Mouse (Mus musculus) layer of hippocampus, postnatal 25 days (tissue): ENCODE data around the gene Mylk4. TPM values are rescaled to one million over a fixed set of nuclear protein-coding genes. Genes with fewer than 3 reads are reported as not detected.

Experiments
- DNase-seq, 2 experiments: peaks; one replicate each; pipeline ENCODE4 v3.0.0; 2022; ENCODE audit warnings: mixed read lengths in 2 of 2, low spot score in 1 of 2; ENCODE audit errors: extremely low spot score in 1 of 2
- total RNA-seq, 2 experiments: library from RNA; stranded (reverse); gene quantifications; 2 replicates each; pipeline ENCODE4 v1.2.3; 2021

Mylk4 gene
- total RNA-seq, 2 experiments from 2014 or later: 0.16 to 0.27 TPM

DNA sequence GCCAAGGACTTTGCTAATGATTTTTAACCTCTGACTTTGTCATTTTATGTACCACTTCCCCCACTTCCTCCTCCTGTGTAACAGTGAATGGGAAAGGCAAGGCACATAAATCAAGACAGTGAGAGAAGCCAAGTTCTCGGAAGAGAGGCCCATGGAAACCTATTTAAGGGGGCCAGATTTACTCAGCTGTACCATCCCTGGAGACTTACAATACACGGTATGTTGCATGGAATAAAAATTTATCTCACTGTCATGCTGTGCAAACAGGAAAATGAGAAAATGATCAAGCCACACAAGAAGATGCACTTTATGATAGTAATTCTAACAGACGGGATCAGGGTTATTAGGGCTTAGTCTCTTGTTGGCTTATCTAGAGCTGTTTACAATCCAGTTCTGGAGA is 64.5 kb downstream of the Mylk4 start:
- DNase-seq: no peak

DNA sequence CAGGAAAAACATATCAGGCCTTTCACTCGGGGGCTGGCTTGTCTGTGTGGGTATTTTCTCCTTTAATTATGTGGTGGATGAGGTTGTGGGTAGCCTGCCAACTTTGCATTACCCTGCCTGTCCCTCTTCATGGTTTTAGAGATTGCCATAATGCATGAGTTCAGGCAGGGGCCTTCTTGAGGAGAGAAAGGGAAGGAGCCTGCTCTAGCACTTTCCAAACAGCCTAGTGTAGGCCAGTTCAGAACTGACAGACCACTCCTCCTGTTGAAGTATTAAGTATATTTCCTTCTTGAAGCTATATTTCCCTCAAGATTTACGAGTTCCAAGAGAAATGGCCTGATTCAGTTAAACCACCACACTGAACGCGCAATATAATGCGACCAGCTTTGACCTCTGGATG is 66.0 kb downstream of the Mylk4 start:
- no peak for DNase-seq

- DNase-seq: no peak
These were observed 71.2 kb downstream of the Mylk4 start for GRCm38 (mm10) chr13:32712568-32712967.

DNA sequence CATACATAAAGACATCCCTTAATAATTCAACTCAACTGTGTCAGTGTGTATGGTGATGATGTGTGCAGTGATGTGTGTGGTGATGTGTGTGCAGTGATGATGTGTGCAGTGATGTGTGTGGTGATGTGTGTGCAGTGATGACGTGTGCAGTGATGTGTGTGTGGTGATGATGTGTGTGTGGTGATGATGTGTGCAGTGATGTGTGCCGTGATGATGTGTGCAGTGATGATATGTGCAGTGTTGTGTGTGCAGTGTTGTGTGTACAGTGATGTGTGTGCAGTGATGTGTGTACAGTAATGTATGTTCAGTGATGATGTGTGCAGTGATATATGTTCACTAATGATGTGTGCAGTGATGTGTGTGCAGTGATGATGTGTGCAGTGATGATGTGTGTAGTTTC is 75.9 kb downstream of the Mylk4 start:
- DNase-seq: no peak

- no peak for DNase-seq
These were observed 77.0 kb downstream of the Mylk4 start for GRCm38 (mm10) chr13:32706651-32707288.

GRCm38 (mm10) chr13:32705315-32705714 is 78.4 kb downstream of the Mylk4 start:
- no peak for DNase-seq

GRCm38 (mm10) chr13:32704911-32705310 is 78.8 kb downstream of the Mylk4 start:
- DNase-seq: no peak

DNA sequence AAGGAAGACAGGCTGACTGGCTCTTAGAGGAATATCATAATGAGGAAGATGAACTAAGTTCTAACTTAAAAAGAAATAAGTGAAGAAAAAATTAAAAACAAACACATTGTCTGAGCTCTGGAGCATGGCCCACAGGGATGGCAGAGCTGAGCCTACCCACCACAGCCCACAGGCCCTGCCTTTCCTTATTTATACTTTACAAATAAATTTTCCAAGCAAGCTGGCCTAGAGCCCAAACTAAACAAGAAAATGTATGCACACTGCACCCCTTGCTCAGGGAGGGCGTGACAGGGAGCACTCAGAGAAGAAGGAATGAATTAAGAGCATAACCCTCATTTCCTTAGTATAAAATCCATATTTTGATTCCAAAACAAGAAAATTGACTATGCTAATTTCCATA is 82.2 kb downstream of the Mylk4 start:
- DNase-seq: no peak

GRCm38 (mm10) chr13:32699376-32699775 is 84.4 kb downstream of the Mylk4 start:
- DNase-seq: no peak

- DNase-seq: no peak
These were observed 84.8 kb downstream of the Mylk4 start for GRCm38 (mm10) chr13:32698956-32699355.

DNA sequence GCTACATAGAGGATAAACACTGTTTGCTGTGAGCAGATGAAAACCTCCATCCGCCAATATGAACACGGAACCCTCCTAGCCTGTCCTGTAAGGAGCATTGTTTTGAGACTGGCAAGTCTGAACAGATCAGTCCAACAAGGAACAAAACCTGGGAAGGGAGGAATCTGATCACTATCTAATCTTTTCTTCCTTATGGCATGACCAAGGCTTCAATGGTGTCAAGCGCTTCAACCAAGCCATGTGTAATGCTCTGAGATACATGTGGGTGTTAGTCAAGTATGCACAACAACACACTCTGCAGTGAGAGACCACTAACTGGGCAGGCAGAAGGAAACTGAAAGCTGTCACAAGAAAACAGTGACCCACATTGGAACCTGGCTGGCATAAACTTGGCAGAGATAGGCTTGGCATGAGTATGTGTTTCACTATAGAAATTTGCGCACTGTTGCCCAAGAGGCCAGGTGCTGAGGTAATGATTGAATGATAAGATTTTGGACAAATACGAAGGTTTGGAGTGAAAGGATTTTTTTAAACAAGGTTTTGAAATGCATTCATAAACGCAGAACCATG is 89.8 kb downstream of the Mylk4 start:
- no peak for DNase-seq

- DNase-seq: no peak
These were observed 91.2 kb downstream of the Mylk4 start for GRCm38 (mm10) chr13:32692563-32692962.

GRCm38 (mm10) chr13:32690279-32690678 is 93.5 kb downstream of the Mylk4 start:
- DNase-seq: no peak

GRCm38 (mm10) chr13:32680868-32681515 is 102.8 kb downstream of the Mylk4 start:
- peak in 1 of 2 experiments; percentile 70 for DNase-seq

GRCm38 (mm10) chr13:32680121-32680551 is 103.6 kb downstream of the Mylk4 start:
- no peak for DNase-seq

DNA sequence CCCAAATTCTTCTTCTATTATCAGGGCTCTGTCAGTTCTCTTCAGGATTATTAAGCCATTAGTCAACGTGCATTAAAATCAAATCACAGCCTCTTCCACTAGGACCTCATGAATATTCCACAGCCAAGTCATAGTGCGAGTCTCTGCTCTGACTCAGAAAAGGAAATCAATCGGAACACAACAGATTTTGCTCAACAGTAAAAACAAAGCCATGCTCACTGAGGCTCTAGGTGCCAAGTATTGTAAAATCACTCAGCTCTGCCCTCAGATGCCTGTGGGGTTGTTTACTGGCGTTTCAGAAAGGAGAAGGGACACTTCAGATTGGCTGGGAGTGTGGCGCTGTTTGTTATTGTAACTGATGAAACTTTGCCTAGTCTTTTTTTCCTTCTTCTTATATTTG is 104.8 kb downstream of the Mylk4 start:
- no peak for DNase-seq

DNA sequence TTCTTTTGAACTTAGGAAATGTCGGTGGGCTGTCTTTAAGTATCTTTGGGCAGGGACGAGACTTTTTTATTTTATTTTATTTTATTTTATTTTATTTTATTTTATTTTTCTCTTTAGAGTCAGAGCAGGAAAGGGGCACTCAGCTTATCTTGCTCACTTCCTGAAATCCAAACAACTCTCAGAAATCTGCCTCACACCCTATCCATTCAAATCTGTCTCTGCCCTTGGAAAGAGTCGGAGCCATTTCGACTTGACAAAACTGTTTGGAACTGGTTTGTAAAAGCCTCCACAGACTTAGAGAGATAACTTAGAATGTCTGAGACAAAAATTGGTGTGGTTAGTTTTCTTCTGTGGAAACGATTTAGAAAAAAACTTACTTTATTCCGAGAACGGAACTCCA is 113.0 kb downstream of the Mylk4 start:
- DNase-seq: no peak

GRCm38 (mm10) chr13:32668296-32668695 is 115.5 kb downstream of the Mylk4 start:
- no peak for DNase-seq

GRCm38 (mm10) chr13:32667386-32667785 is 116.4 kb downstream of the Mylk4 start:
- no peak for DNase-seq

GRCm38 (mm10) chr13:32662041-32662440 is 121.7 kb downstream of the Mylk4 start:
- peak in 1 of 2 experiments; percentile 18 for DNase-seq

- DNase-seq: no peak
These were observed 123.5 kb downstream of the Mylk4 start for GRCm38 (mm10) chr13:32660294-32660693.

- DNase-seq: no peak
These were observed 124.5 kb downstream of the Mylk4 start for GRCm38 (mm10) chr13:32659271-32659670.
